Mouse (Mus musculus) layer of hippocampus, adult 2 months (tissue): Measurements from ENCODE around the gene Herc1. TPM values are rescaled to one million over a fixed set of nuclear protein-coding genes. Genes with fewer than 3 reads are reported as not detected.

ENCODE experiments used
- DNase-seq, 2 experiments: peaks; one replicate each; pipeline ENCODE4 v3.0.0; 2022; ENCODE audit warnings: low spot score in 2 of 2
- H3K27ac ChIP-seq: fragments of 200-600 bp; 2 replicates; pipeline ENCODE4 v1.8.1; 2022
- H3K4me3 ChIP-seq: fragments of 200-600 bp; 2 replicates; pipeline ENCODE4 v1.8.1; 2022; ENCODE audit warnings: mild to moderate bottlenecking
- CTCF ChIP-seq: fragments of 200-600 bp; conservative IDR thresholded peaks from 2 replicates; pipeline ENCODE4 v1.8.1; 2022; ENCODE audit warnings: antibody characterized with exemption, mild to moderate bottlenecking, moderate library complexity
- total RNA-seq, 2 experiments: library from RNA; stranded (reverse); gene quantifications; 2 replicates each; pipeline ENCODE4 v1.2.3; 2021

The Herc1 gene
- total RNA-seq, 2 experiments from 2014 or later = 108 to 119 TPM

DNA sequence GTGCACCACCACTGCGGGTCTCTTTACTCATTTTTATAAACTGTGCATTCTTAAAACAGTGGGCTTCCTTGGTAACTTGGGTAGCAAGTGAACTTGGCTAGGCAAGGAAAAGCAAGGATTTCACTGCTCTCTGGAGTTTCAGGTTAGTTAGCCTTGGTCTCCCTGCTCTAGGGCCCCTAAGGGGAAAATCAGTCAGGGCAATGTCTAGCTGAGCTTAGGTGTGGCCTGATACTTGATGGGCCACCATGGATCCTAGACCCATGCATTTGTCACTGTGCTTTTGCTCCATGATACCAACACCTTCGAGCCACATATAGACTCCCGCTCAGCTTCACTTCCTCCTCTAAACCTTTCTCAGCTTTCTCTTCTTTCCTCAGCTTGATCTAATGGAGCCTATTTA, 171.3 kb downstream of the Herc1 start:
- no peak for DNase-seq
- no peak overlapping the region for H3K4me3 ChIP-seq
- no peak overlapping the region for H3K27ac ChIP-seq
- no peak for TF ChIP-seq CTCF

- Histone ChIP-seq H3K27ac (no peak overlapping the region), H3K4me3 (no peak overlapping the region)
- no peak for DNase-seq
- no peak for TF ChIP-seq CTCF
Observed at GRCm38 (mm10) chr9:66542785-66543184, 192.5 kb downstream of the Herc1 start.

Other genes starting within 250 kb of the Herc1 start
- gene Snx1, start 223.9 kb upstream of the Herc1 start, total RNA-seq = 10 to 100 TPM; 85.5 to 86.1 TPM
- gene Ciao2a, start 223.8 kb upstream of the Herc1 start, total RNA-seq = 10 to 100 TPM; 25.9 to 26.3 TPM
- gene Dapk2, start 192.2 kb upstream of the Herc1 start, total RNA-seq = under 1 TPM; 0.47 to 0.61 TPM
- gene Fbxl22, start 164.1 kb downstream of the Herc1 start, total RNA-seq = under 1 TPM; 0.22 to 0.38 TPM
- gene Usp3, start 242.7 kb downstream of the Herc1 start, total RNA-seq = 10 to 100 TPM; 41.8 to 45.5 TPM